Mouse (Mus musculus) Patski (cell line): ENCODE data around the gene Sdk2. TPM values are rescaled to one million over a fixed set of nuclear protein-coding genes. Genes with fewer than 3 reads are reported as not detected.

Experiments used
- ATAC-seq: fragments of 100-300 bp; one replicate; pipeline ENCODE4 v1.8.0; 2021
- CTCF ChIA-PET: fragments of 350-600 bp; sonication (Branson Sonifier 250); formaldehyde crosslinking; loops from one replicate; lab custom pipeline; 2022; ENCODE audit warnings: inconsistent platforms; lab: Charles Lee
- POLR2A ChIA-PET: fragments of 350-600 bp; sonication (Branson Sonifier 250); formaldehyde crosslinking; loops from one replicate; lab custom pipeline; 2022; ENCODE audit warnings: antibody characterized with exemption, inconsistent platforms; lab: Charles Lee
- DNase-seq: peaks from one replicate; pipeline ENCODE4 v3.0.0-alpha.2; 2011; ENCODE audit warnings: low read depth, low spot score
- H3K27me3 ChIP-seq: fragments of 371-371 bp; one replicate; pipeline ENCODE4 v1.5.1; 2021
- CTCF ChIP-seq: fragments of 100-300 bp; IDR thresholded peaks from one replicate; pipeline ENCODE4 v1.5.1; 2021
- in situ Hi-C: fragments of 300-500 bp; cut with MboI; formaldehyde crosslinking; loops from 3 replicates; pipeline ENCODE4 v1.11.1; 2018; ENCODE audit warnings: low pct_unique_long_range_greater_than_20kb, mixed read lengths
- polyA plus RNA-seq: library from polyadenylated mRNA; unstranded; gene quantifications from one replicate; pipeline ENCODE4 v1.2.3, GENCODE M21; 2021

The Sdk2 gene
- polyA plus RNA-seq, 1 experiment from 2014 or later: not detected

DNA sequence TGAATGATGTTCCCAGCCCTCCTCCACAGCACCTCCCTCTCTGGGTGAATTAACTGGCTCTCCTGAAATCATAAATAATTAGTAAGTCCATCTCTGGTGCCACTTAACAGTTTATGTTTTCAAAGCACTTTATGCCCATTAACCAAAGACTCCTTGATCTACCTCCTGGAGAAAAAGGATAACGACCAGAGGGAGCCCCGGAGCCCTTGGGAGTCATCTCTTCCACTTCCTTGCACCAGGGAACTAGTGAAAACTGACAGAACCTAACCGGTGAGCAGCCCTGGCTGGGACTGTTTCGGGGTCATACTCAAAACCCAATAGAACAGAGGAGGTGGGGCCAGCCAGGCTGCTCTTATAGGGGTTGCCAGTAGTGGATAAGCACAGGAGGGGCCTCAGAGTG is 22.5 kb downstream of the Sdk2 start:
- peaks cover 6% of the 10 kb centered on the region for H3K27me3 ChIP-seq
- DNase-seq: no peak
- ChIA-PET CTCF (no interaction called here), POLR2A (no interaction called here)
- no peak for TF ChIP-seq CTCF
- in situ Hi-C loops: no loop called here
- no peak for ATAC-seq

DNA sequence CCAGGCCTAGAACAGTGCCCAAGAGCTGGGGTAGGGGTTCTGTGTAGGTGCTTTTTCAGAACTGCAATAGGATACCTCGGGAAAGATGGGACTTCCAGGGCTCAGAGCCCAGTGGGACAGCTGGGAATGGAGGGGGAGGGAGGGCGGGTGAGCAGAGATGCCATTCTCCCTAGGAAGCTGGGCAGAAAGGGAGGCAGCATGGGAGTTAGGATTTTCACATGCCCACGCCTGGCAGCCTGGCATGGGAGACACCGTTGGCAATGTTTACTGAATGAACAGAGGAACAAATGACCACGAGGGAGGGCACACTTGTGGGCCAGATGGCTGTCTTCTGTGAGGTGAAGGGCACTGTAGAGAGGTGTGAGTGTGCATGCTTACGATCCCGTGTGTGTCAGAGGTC is 23.3 kb downstream of the Sdk2 start:
- no peak for DNase-seq
- peaks cover 6% of the 10 kb centered on the region for H3K27me3 ChIP-seq
- TF ChIP-seq CTCF: no peak
- no peak for ATAC-seq
- ChIA-PET POLR2A (no interaction called here), CTCF (no interaction called here)
- in situ Hi-C loops: no loop called here

DNA sequence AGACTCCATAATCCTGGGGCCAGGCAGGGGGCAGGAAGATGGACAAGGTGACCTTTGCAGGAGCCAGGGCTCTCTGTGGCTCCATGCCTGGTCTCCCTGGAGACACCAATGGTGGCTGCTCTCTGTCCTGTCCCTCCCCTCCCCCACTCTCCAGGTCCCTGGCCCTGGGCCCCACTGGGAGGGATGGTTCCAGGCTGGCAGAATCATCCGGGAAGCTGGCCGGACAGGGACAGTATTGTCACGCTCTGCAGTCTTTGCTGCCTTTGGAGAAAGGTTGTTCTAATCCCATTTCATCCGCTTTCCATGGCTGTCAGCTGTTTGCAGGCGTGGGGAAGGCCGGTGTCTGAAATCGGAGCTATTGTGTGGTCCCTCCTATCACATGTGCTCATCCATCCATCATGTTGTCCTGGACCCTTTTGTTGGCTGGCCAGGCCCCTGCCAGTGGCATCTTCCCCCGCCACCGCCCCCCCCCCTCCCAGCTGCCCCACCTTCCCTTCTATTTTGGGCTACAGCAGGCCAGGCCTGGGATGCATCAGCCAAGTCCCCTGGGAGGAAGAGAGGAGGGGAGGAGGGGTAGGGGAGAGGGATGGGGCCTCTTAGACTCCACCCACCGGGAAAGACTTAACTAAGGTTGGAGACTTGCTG is 26.3 kb downstream of the Sdk2 start:
- POLR2A ChIA-PET: no interaction called here
- H3K27me3 ChIP-seq: peaks cover 3% of the 10 kb centered on the region
- in situ Hi-C loops: no loop called here
- ATAC-seq: no peak
- CTCF ChIA-PET: no interaction called here
- TF ChIP-seq CTCF: no peak
- no peak for DNase-seq

DNA sequence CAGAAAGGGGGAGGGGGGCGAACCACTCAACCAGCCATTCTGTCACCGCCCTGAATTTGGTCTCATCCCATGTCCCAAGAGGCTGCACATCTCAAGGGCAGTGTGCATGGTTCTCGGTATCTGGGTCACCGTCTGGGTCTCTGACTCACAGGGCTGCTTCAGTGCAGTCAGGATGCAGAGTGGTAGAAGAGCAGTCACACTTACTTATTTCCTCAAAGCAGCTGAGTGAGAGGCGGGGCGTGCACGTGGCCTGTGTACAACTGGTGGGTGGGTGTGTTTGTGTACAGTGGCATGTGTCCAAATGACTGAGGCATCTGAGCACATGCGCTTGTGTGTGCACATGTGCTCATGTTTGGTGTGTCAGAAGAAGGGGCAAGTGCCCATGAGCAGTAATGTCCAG is 28.8 kb downstream of the Sdk2 start:
- in situ Hi-C loops: no loop called here
- TF ChIP-seq CTCF: no peak
- POLR2A ChIA-PET: no interaction called here
- ATAC-seq: no peak
- no peaks in the 10 kb centered on the region for H3K27me3 ChIP-seq
- DNase-seq: no peak
- CTCF ChIA-PET: no interaction called here

DNA sequence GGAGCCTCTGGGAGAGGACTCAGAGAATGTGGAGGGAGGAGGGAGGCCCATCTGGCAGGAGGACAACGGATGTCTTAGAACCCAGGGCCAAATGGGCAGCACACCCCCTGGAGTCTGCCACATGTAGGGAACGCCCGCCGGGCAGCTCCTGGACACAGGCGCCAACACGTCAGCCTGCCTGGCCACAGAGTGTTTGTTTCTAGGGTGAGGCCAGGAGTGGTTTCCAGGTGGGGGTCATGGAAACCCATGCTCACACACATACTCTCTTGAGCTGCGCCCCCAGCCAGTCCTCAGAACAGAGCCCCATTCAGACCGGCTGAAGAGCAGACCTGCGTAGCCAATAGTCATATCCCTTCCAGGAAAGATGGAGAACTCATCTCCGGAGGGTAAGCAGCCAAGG is 35.4 kb downstream of the Sdk2 start:
- TF ChIP-seq CTCF: no peak
- ChIA-PET POLR2A (no interaction called here), CTCF (no interaction called here)
- DNase-seq: no peak
- H3K27me3 ChIP-seq: peaks cover 11% of the 10 kb centered on the region
- in situ Hi-C loops: no loop called here
- no peak for ATAC-seq

DNA sequence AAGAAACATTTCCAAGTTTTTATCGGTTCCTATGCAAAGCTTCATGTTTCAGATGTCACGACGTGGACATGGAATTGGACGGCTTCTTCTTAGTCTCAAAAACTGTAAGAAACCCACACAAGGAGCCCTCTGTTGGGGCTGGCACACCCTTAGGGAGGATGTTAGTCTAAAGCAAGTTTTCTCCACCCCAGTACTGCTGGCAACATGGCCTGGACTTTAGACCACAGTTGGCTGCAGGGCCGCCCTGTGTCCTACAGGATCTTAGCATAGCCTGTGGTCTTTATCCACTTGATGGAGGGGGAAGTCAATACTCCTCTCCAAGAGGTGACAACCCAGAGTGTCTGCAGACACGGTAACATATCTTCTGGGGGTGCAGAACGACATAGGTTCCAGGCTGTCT is 36.6 kb downstream of the Sdk2 start:
- peaks cover 15% of the 10 kb centered on the region for H3K27me3 ChIP-seq
- no peak for ATAC-seq
- no peak for TF ChIP-seq CTCF
- in situ Hi-C loops: no loop called here
- ChIA-PET CTCF (no interaction called here), POLR2A (no interaction called here)
- no peak for DNase-seq

DNA sequence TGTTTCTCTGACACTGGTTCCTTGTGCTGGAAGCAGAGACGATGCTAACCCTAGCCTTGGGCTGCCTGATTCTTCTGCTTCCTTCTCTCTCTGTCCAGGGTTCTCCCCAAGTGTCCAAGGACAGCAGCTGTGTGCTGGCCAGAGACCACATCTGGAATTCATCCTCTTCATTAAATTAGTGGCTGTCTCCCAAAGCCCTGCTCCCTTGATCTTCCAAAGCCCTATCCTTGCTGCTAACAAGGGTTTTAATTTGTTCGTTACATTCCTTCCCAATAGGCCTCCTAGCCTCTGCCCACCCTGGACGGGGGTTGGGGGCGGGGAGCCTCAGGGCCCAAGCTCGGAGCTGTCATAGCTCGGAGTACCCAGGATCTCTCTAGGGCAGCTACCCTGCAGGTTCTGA is 38.3 kb downstream of the Sdk2 start:
- peaks cover 15% of the 10 kb centered on the region for H3K27me3 ChIP-seq
- CTCF ChIA-PET: no interaction called here
- POLR2A ChIA-PET: interaction anchor here (0.6 kb wide), 1 partner anchor 598 kb away, joined by 3 read pairs; no protein-coding TSS in a partner anchor
- in situ Hi-C loops: no loop called here
- DNase-seq (no peak), ATAC-seq (no peak)
- TF ChIP-seq CTCF: no peak

DNA sequence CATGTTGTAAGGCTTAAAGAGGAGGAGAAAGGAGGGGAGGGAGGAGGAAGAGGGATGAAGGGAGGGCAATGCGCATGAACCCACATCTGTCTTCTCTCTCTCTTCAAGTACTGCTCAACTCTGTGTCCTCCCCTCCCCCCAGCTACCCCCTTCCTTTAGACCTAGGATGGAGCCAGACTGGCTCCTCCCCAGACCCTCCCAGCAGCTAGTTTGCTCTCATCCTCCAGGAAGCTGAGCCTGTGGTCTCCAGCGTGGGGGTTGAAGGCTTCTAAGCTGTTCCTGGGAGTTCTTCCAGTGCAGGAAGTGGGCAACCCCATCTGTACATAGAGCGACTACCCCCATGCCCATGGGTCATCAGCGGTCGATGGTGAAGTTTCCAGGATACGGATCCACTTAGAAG is 38.8 kb downstream of the Sdk2 start:
- TF ChIP-seq CTCF: no peak
- no peak for DNase-seq

DNA sequence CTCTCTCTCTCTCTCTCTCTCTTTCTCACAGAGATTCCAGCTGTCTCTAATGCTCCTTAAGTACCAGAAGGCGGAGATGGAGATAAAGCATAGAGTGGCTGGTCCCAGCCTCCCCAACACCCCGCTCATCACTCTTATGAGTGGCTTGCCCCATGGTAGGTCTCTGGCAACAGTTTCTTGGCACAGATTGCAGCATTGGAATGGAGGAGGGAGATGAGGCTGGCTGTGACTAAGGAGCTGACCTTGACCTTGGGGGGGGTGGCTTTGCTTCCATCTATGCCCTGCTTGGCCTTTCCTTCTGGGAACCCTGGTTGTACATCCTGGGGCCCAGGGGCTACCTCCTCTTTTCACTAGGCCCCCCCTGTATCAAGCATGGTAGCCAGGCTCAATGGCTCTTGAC is 41.8 kb downstream of the Sdk2 start:
- peaks cover 34% of the 10 kb centered on the region for H3K27me3 ChIP-seq

More for the DNA sequence above, 38.8 kb downstream of the Sdk2 start:
- in situ Hi-C loops: no loop called here
- ChIA-PET CTCF (no interaction called here), POLR2A (no interaction called here)
- H3K27me3 ChIP-seq: peaks cover 15% of the 10 kb centered on the region
- no peak for ATAC-seq

DNA sequence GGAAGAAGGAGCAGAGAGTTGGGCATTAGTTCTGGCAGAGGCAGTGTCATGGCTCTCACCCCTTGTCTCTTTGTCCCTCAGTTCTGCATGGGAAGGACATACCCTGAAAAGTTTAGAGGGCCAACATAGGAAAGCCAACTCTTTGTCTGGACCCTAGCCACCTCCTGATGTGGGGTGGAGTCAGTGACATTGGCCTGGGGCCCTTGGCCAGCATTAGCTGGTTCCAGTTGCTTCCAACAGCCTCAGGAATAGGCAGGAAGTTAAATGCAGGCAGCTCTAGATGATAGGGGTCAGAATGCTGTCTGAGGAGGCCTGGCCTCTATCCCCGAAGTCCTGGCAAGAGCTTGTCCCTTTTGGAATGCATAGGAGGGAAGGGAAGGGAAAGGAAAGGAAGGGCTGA is 42.9 kb downstream of the Sdk2 start:
- DNase-seq (no peak), ATAC-seq (no peak)
- ChIA-PET CTCF (no interaction called here), POLR2A (no interaction called here)
- peaks cover 42% of the 10 kb centered on the region for H3K27me3 ChIP-seq
- in situ Hi-C loops: no loop called here
- TF ChIP-seq CTCF: no peak

More for the DNA sequence above, 41.8 kb downstream of the Sdk2 start:
- POLR2A ChIA-PET: no interaction called here
- no peak for TF ChIP-seq CTCF
- in situ Hi-C loops: no loop called here
- CTCF ChIA-PET: no interaction called here
- DNase-seq: no peak
- no peak for ATAC-seq

DNA sequence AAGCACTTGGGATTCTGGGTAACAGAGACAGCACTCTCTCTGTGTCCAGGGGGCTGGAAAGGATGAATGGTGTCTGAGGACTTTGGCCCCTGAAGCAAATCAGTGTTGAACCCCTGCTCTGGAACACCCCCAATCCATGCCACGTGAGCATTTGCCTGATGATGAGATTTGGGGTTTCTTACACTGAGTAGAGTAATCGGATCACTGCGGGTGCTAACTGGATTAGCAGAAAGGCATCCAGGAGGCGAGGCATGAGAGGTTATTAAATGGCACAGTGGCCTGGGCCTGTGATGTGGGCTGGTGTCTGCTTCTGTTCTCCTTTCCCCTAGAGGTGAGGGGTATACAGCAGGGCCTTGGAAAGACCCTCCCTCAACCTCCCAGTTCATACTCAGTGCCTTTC is 44.7 kb downstream of the Sdk2 start:
- ChIA-PET POLR2A (no interaction called here), CTCF (no interaction called here)
- TF ChIP-seq CTCF: no peak
- in situ Hi-C loops: no loop called here
- DNase-seq: no peak
- ATAC-seq: no peak
- H3K27me3 ChIP-seq: peaks cover 41% of the 10 kb centered on the region

DNA sequence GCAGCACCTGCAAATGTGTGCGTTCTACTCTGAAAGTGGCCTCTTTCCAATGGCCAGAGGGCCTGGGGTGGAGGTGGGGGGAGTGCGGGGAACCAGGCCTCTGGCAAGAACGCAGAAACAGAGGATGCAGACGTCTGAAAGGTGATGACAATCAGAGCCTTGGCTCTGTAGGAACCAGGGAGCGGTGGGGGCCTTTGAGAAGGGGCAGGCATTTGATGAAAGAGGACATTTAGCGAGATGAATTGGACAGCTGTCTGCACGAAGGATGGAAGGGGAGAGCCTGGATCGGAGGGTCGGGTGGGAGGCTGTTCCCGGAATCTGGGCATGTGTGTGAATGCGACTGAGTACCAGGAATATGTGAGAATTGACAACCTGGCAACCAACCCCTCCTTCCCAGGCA is 47.8 kb downstream of the Sdk2 start:
- no peak for TF ChIP-seq CTCF
- peaks cover 51% of the 10 kb centered on the region for H3K27me3 ChIP-seq
- ATAC-seq: no peak
- DNase-seq: no peak
- ChIA-PET CTCF (no interaction called here), POLR2A (no interaction called here)
- in situ Hi-C loops: no loop called here
